Mouse (Mus musculus) right cerebral cortex, adult 18-20 months (tissue): Measurements from ENCODE around the gene Atad3a.
"Not testable (repeated sequence)": the region's sequence is repeated elsewhere in the genome, so short reads cannot be mapped to it uniquely, and the experiment has no call there.

Source experiments
- DNase-seq: peaks from one replicate; pipeline ENCODE4 v3.0.0; 2022; ENCODE audit warnings: mixed read lengths

The Atad3a gene

GRCm38 (mm10) chr4:155760613-155761355 is at the start of gene Atad3a:
Gene Atad3a (minus strand): TSS chr4:155761093.
- DNase-seq: peak; percentile 97

DNA sequence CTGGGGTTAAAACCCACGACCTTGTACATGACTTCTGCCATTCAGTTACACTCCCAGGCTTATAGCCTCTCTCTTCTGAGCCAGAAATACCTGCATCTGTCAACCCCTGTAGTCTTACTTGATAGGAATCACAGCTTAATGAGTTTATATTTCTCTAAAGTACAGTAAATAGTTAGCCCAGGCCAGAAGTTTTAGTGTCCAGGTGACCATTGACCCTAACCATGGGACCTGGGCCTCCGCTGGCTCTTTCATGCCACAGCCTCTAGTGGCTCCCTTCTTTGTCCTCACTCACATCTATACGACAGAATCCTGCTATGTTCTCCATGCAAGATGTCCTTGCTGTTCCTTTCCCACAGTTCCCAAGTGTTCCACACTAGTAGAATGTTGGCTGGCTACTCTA is 46.9 kb upstream of the Atad3a start:
- DNase-seq: no peak

DNA sequence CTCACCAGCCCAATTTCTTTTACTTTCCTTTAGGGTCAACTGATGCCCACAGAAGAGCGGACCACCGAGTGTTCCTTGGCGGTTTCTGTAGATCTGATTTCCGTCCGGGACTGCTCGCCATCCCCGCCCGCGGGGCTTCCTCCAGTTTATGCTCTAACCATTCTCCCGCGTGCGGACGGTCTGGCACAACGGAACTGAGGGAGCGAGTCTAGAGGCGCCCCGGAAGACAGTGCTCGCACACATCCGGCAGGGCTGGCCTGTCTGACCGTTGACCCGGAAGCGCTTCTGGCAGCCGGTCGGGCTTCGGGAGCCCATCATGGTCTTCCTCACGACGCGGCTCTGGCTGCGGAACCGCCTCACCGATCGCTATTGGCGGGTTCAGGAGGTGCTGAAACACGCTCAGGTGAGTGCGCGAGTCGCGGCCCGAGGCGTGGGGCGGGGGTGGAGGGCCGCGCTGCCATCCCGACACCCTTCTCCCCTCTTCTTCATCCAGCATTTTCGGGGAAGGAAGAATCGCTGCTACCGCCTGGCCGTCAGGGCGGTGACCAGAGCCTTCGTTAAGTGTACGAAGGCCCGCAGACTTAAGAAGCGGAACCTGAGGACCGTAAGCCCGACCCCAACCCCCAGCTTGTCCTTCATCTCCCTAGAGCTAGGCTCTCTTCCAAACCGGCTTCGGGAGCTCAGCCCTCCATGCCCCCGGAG is 42.6 kb upstream of the Atad3a start:
- peak; percentile 94 for DNase-seq

DNA sequence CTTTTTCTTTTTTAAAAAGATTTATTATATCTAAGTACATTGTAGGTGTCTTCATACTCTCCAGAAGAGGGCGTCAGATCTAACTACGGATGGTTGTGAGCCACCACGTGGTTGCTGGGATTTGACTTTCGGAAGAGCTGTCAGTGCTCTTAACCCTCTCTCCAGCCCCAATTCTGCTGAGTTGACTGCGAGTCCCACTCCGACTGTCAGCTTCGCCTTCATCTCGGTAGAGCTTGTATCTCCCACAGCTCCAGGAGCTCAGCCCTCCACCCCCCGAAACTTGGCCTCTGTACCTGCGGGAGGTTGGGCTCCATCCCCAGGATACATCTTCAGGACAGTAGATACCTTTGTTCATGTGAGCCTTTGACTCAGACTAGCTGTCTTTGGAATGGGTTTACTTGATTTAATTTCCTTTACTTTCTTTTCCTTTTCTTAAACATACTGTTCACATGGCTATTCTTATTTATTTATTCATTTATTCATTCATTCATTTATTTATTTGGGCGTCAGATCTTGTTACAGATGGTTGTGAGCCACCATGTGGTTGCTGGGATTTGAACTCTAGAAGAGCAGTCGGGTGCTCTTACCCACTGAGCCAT is 41.9 kb upstream of the Atad3a start, which contains the start of gene Mrpl20:
Gene Mrpl20, plus strand, starts transcription at position 138 of the 599 bp plus-strand sequence.
- DNase-seq: no peak

DNA sequence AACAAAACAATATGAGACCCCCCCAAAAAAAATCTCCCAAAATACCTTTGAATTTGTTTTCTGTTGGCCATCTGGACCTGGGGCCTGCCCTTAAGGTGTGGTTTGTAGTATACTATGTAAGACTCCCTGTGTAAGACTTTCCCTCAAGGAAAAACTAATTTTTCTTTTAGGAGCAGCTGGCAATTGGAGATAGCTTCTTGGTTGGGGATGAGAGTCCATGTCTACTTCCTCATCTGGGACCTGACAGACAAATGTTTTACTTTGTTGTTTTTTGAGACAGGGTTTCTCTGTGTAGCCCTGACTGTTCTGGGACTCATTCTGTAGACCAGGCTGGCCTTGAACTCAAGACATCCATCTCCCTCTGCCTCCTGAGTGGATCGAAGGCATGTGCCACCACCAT is 41.2 kb upstream of the Atad3a start:
- DNase-seq: no peak

DNA sequence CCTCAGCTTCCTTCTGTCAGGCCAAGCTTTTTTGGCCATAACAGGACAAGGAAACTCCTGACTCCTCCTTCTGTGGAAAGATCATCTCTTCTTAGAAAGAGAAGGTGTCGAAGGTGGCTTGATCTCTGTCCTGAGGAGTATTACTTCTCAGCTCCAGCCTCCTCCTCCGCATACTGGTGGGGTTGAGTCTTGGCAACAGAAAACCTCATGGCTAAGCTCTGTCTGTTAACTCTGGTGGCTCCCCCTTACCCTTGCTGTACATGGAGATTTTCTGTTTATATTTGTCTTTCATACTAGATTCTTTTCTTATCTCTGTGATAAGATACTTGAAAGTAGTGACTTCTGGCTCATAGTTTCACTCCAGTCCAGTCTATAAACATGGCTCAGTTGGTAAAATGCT is 32.8 kb upstream of the Atad3a start:
- DNase-seq: no peak

DNA sequence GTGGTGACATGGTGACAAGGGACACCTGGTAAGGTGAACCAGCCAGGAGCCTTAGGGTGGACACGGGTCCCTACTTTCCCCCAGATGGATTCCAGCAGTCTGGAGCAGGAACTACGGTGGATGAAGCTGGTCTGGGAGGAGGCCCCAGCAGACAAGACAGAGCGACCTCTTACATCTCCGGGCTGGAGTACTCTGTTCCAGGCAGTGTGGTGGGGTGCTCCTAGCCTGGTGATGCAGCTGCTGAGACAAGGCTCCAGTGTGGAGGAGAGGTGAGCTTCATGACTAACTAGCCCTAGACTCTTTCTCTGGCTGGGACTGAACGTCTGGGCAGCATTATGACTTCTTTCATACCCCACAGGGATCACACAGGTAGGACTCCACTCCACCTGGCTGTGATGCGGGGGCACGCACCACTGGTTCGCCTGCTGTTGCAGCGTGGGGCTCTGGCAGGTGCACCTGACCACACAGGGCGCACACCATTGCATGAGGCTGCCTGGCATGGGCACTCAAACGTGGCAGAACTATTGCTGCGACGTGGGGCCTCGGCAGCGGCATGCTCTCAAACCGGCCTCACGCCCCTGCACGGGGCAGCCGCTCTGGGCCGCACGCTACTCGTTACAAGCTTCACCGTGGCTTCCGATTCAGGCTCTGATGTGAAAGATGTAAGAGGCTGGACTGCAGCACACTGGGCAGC is 30.5 kb upstream of the Atad3a start:
- DNase-seq: no peak

DNA sequence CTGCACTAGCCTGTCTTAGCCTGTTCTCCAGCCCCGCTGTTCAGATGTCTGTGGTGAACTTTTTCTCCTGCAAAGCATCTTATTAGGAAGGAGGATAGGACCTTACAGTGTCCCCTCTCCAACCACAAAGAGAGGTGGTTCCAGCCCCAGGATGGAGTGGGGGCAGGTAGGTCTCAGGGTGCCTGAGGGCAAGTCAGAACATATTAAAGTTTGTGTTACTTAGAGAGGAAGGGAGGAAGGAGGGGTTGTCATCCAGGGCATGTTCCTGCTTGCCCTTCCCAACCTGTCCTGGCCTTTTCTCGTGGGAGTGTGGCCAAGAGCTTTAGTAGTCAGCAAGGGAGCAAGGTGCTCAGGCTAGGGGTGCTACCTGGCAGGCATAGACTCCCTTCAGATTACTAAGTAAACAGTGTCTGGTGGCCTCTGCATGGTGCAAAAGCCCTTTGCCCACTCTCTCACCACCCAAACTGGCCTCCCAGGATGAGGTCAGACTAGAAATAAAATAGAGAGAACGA is 29.8 kb upstream of the Atad3a start:
- no peak for DNase-seq

- DNase-seq: no peak
Observed at GRCm38 (mm10) chr4:155790021-155790489, 29.2 kb upstream of the Atad3a start, which contains the start of gene Ankrd65. Gene Ankrd65 (plus strand): TSS chr4:155790439.

DNA sequence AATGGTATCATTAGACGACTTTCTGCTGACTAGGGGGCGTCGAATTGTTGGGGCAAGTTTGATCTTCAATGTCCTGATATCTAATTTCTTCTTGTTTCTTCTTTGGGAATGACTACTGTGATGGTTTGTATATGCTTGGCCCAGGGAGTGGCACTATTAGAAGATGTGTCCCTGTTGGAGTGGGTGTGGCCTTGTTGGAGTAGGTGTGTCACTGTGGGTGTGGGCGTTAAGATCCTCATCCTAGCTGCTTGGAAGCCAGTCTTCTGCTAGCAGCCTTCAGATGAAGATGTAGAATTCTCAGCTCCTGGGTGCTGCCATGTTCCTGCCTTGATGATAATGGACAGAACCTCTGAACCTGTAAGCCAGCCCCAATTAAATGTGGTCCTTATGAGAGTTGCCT is 27.9 kb upstream of the Atad3a start:
- not testable (repeated sequence) for DNase-seq

DNA sequence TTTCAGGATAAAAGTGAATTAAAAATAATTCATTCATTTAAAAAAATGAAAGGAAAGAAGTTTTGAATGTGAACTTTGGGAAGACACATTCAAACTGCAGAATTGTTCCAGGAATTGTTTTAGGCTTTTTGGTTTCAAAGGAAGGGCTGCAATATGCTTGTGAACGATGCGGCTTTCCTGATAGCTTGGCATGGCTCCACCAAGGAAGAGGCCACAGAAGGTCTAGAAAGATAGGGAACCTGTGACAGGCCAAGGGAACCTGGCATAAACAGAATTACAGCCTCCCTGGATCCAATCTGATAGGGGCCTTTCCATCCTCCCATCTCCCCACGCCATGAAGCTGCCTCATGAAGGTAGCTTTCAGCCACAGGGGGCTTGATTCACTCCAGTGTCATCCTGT is 27.4 kb upstream of the Atad3a start:
- no peak for DNase-seq

GRCm38 (mm10) chr4:155785819-155786218 is 24.9 kb upstream of the Atad3a start, which contains the start of gene Tmem88b:
Gene Tmem88b (minus strand): TSS chr4:155785874.
- peak; percentile 18 for DNase-seq

DNA sequence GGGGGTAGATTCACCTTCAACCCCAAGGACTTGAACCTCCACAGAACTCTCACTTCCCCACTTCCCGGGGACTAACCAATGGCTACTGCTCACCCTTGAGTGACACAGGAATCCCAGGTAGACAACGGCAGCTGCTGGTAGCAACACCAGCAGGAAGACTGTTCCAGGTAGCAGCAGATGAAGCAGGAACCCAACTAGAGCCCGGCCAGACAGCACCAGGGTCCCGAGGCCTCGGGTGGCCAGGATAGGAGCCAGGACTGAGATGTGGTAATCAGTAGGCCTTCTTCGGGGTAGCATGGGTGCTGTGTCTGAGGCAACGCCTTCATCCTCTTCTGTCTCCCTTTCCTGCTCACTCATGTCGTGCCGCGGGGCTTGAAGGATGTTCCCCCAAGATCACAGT is 24.4 kb upstream of the Atad3a start:
- no peak for DNase-seq

DNA sequence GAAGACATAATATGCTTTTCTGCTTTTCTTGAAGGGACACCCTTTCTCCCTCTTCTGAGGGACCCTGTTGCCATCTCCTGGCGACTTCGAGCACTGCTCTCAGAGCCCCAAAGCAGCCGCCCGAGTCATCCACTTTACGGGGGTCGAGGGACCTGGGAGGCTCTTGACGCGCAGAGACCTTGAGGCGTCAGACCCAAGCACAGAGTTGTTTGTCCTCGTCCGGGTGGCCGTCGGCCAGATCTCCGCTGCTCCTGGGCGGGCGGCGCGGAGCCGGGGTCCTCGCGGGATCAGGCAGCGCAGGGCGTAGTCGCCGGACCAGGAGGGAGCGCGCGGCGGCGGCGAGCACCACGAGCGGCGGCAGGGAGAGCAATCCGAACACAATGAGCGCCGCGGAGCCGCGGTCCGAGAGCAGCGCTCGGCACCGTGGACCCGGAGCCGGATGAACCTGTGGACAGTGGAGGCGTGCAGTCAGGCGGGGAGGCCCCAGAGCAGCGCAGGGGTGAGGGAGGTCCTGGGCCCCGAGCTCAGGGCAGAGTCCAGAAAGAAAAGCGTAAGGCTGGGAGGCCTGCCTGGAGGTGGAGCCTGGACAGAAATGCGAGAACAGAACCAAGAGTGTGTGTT is 23.3 kb upstream of the Atad3a start:
- DNase-seq: peak; percentile 83

DNA sequence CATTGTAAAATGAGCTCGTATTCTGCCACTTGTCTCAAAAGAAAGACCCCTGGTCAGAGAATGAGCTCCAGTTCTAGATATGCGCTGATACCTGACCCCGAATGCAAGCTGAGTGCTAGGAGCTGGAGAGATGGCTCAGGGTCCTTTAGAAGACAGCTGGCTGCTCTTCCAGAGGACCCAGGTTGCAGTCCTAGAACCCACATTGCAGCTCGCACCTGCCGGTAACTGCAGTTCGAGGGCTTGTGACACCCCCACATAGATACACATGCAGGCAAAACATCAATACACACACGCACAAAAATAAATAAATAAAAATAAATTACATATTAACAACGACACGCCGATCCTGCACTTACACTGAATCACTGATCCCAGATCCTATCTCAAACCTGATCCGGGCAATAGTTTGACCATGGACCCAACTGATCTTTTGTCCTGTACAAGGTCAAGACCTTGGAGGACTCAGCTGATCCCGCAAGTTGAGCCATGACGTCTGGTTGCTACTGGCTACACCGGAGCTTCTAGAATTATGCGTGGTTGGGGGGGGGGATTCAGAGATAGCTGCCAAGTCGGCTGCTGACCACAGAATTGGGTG is 22.7 kb upstream of the Atad3a start:
- DNase-seq: no peak

DNA sequence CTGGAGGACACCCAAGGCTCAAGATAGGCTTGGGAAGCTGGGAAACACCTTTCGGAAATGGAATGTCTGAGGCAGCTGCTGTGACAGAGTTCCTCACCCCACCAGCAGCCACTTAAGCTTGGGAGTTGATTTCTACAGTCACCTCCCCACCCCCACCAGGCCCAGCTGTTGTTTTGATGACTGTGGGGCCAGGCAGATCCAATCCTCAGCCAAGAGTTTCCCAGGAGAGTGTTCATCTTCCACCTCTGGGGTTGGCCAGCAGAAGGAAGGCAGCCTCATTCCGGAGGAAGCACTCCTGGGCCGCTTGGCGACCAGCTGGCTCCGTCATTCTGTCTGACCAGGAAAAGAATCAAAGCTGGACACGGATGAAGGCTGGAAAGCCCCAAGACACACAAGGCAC is 20.0 kb upstream of the Atad3a start:
- no peak for DNase-seq

- no peak for DNase-seq
Observed at GRCm38 (mm10) chr4:155779498-155779897, 18.6 kb upstream of the Atad3a start.

GRCm38 (mm10) chr4:155777816-155778215 is 16.9 kb upstream of the Atad3a start:
- DNase-seq: no peak

DNA sequence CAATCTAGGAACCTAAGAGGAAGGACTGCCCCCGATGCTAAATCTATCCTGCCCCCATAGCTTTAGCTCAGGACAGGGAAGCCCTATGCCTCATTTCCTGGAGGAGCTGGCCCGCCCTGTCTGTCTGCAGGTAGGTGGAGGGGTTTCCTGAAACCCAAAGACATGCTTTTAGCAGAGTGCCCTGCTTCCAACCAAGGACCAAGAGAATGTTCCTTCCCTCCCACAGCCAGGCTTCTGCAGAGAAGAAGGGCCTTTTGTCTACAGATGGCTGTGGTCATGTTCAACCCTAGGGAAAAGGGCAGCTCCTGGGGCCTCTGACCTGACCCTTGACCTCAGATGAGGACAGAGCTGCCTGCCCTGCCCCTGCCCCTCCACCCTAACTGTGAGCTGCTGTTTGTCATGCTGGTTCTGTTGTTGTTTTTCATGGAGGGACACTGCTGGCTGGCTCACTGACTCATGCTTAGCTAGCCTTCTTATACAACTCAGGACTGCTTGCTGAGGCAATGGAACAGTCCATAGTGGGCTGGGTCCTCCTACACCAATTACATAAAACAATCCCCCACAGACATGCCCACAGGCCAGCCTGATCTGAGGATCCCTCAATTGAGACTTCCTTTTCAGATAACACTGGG is 15.9 kb upstream of the Atad3a start:
- peak; percentile 49 for DNase-seq

GRCm38 (mm10) chr4:155775855-155776254 is 15.0 kb upstream of the Atad3a start:
- DNase-seq: no peak

GRCm38 (mm10) chr4:155774971-155775740 is 14.3 kb upstream of the Atad3a start:
- DNase-seq: peak; percentile 51
